Mouse (Mus musculus) gonadal fat pad, adult 2 months (tissue): Measurements from ENCODE around the gene Cdyl. TPM values are rescaled to one million over a fixed set of nuclear protein-coding genes. Genes with fewer than 3 reads are reported as not detected.

Experiments used
- DNase-seq: peaks from one replicate; pipeline ENCODE4 v3.0.0-alpha.2; 2012; ENCODE audit warnings: low read depth
- polyA plus RNA-seq: library from polyadenylated mRNA; depleted of rRNA; stranded (reverse); fragments of >200 nt; gene quantifications from 2 replicates; pipeline ENCODE4 v1.2.3, GENCODE M21; 2012

The Cdyl gene
- polyA plus RNA-seq, 1 experiment = 6.2 TPM

GRCm38 (mm10) chr13:35756393-35757338 is 97.0 kb downstream of the Cdyl start:
- no peak for DNase-seq

- DNase-seq = no peak
These were observed 100.7 kb downstream of the Cdyl start for GRCm38 (mm10) chr13:35760372-35760771.

- no peak for DNase-seq
These were observed 104.9 kb downstream of the Cdyl start for GRCm38 (mm10) chr13:35764559-35764958.

GRCm38 (mm10) chr13:35765817-35766216 is 106.2 kb downstream of the Cdyl start:
- DNase-seq = no peak

GRCm38 (mm10) chr13:35769673-35770072 is 110.0 kb downstream of the Cdyl start:
- no peak for DNase-seq

GRCm38 (mm10) chr13:35770421-35770820 is 110.8 kb downstream of the Cdyl start:
- no peak for DNase-seq

GRCm38 (mm10) chr13:35771968-35772382 is 112.3 kb downstream of the Cdyl start:
- DNase-seq = no peak

GRCm38 (mm10) chr13:35773763-35774162 is 114.1 kb downstream of the Cdyl start:
- no peak for DNase-seq

GRCm38 (mm10) chr13:35776123-35776522 is 116.5 kb downstream of the Cdyl start:
- no peak for DNase-seq

- DNase-seq = no peak
These were observed 121.1 kb downstream of the Cdyl start for GRCm38 (mm10) chr13:35780714-35781113.

- DNase-seq = no peak
These were observed 122.1 kb downstream of the Cdyl start for GRCm38 (mm10) chr13:35781755-35782154.

GRCm38 (mm10) chr13:35782949-35783348 is 123.3 kb downstream of the Cdyl start:
- DNase-seq = no peak

GRCm38 (mm10) chr13:35783576-35783975 is 123.9 kb downstream of the Cdyl start:
- no peak for DNase-seq

GRCm38 (mm10) chr13:35784281-35784680 is 124.6 kb downstream of the Cdyl start:
- DNase-seq = no peak

- DNase-seq = no peak
These were observed 125.8 kb downstream of the Cdyl start for GRCm38 (mm10) chr13:35785330-35785939.

- no peak for DNase-seq
These were observed 127.2 kb downstream of the Cdyl start for GRCm38 (mm10) chr13:35786726-35787399.

- DNase-seq = no peak
These were observed 129.9 kb downstream of the Cdyl start for GRCm38 (mm10) chr13:35789577-35789976.

GRCm38 (mm10) chr13:35790431-35790830 is 130.8 kb downstream of the Cdyl start:
- no peak for DNase-seq

GRCm38 (mm10) chr13:35794309-35794708 is 134.7 kb downstream of the Cdyl start:
- no peak for DNase-seq

GRCm38 (mm10) chr13:35794774-35795173 is 135.1 kb downstream of the Cdyl start:
- DNase-seq = no peak

- DNase-seq = no peak
These were observed 136.3 kb downstream of the Cdyl start for GRCm38 (mm10) chr13:35795887-35796286.

GRCm38 (mm10) chr13:35796352-35796751 is 136.7 kb downstream of the Cdyl start:
- DNase-seq = no peak
